Mouse (Mus musculus): ENCODE data around the gene Chchd10. TPM values are rescaled to one million over a fixed set of nuclear protein-coding genes. Genes with fewer than 3 reads are reported as not detected.
A peak's percentile ranks its signal among the peaks of the same experiment; 100 is the strongest.
"Not testable (repeated sequence)": the region's sequence is repeated elsewhere in the genome, so short reads cannot be mapped to it uniquely, and the experiment has no call there.

Gene Chchd10
- 10 to 100 TPM; 15.3 to 18.3 TPM for polyA plus RNA-seq (2017; shearing (Covaris generic))

GRCm38 (mm10) chr10:75932891-75933290 lies at the start of gene Chchd10:
Gene Chchd10, plus strand, starts transcription at chr10:75933130.
- no peak for ATAC-seq

- ATAC-seq: peak; percentile 64
Observed at GRCm38 (mm10) chr10:75883232-75883552, 49.7 kb upstream of the Chchd10 start.

GRCm38 (mm10) chr10:75884742-75885141 lies 48.2 kb upstream of the Chchd10 start:
- ATAC-seq: no peak

GRCm38 (mm10) chr10:75887504-75887903 lies 45.4 kb upstream of the Chchd10 start:
- not testable (repeated sequence) for ATAC-seq

GRCm38 (mm10) chr10:75889406-75890153 lies 43.4 kb upstream of the Chchd10 start:
- no peak for ATAC-seq

- ATAC-seq: peak; percentile 98
Observed at GRCm38 (mm10) chr10:75893089-75893750, 39.7 kb upstream of the Chchd10 start, which contains the start of gene Derl3. Gene Derl3, plus strand, starts transcription at chr10:75893413.

- no peak for ATAC-seq
Observed at GRCm38 (mm10) chr10:75894601-75895000, 38.3 kb upstream of the Chchd10 start.

GRCm38 (mm10) chr10:75895730-75896129 lies 37.2 kb upstream of the Chchd10 start:
- ATAC-seq: no peak

GRCm38 (mm10) chr10:75896208-75896607 lies 36.7 kb upstream of the Chchd10 start:
- ATAC-seq: no peak

GRCm38 (mm10) chr10:75897373-75897772 lies 35.6 kb upstream of the Chchd10 start:
- no peak for ATAC-seq

- ATAC-seq: no peak
Observed at GRCm38 (mm10) chr10:75898039-75898564, 34.8 kb upstream of the Chchd10 start.

GRCm38 (mm10) chr10:75898846-75899245 lies 34.1 kb upstream of the Chchd10 start:
- no peak for ATAC-seq

GRCm38 (mm10) chr10:75904391-75904790 lies 28.5 kb upstream of the Chchd10 start:
- ATAC-seq: no peak

- ATAC-seq: no peak
Observed at GRCm38 (mm10) chr10:75906882-75907281, 26.0 kb upstream of the Chchd10 start.

GRCm38 (mm10) chr10:75910698-75911097 lies 22.2 kb upstream of the Chchd10 start:
- ATAC-seq: no peak

- no peak for ATAC-seq
Observed at GRCm38 (mm10) chr10:75913013-75913589, 19.8 kb upstream of the Chchd10 start.

- no peak for ATAC-seq
Observed at GRCm38 (mm10) chr10:75915557-75915956, 17.4 kb upstream of the Chchd10 start.

GRCm38 (mm10) chr10:75916840-75917239 lies 16.1 kb upstream of the Chchd10 start:
- ATAC-seq: no peak

- ATAC-seq: no peak
Observed at GRCm38 (mm10) chr10:75919026-75919425, 13.9 kb upstream of the Chchd10 start.

- ATAC-seq: peak; percentile 89
Observed at GRCm38 (mm10) chr10:75921026-75921725, 11.8 kb upstream of the Chchd10 start, which contains the start of gene Smarcb1. Gene Smarcb1, minus strand, starts transcription at chr10:75921617.

- peak; percentile 19 for ATAC-seq
Observed at GRCm38 (mm10) chr10:75921726-75922560, 11.0 kb upstream of the Chchd10 start.

GRCm38 (mm10) chr10:75924324-75924723 lies 8.6 kb upstream of the Chchd10 start:
- ATAC-seq: no peak

Data from CD4-positive, CD25-positive, alpha-beta regulatory T cell, adult 4 months (primary cell).